Mouse (Mus musculus) layer of hippocampus, adult 2 months (tissue): ENCODE data around the gene Hist1h4k. TPM values are rescaled to one million over a fixed set of nuclear protein-coding genes. Genes with fewer than 3 reads are reported as not detected.
"Not testable (repeated sequence)": the region's sequence is repeated elsewhere in the genome, so short reads cannot be mapped to it uniquely, and the experiment has no call there.

Experiments
- DNase-seq, 2 experiments: peaks; one replicate each; pipeline ENCODE4 v3.0.0; 2022; ENCODE audit warnings: low spot score in 2 of 2
- H3K27ac ChIP-seq: fragments of 200-600 bp; 2 replicates; pipeline ENCODE4 v1.8.1; 2022
- H3K4me3 ChIP-seq: fragments of 200-600 bp; 2 replicates; pipeline ENCODE4 v1.8.1; 2022; ENCODE audit warnings: mild to moderate bottlenecking
- CTCF ChIP-seq: fragments of 200-600 bp; conservative IDR thresholded peaks from 2 replicates; pipeline ENCODE4 v1.8.1; 2022; ENCODE audit warnings: antibody characterized with exemption, mild to moderate bottlenecking, moderate library complexity
- total RNA-seq, 2 experiments: library from RNA; stranded (reverse); gene quantifications; 2 replicates each; pipeline ENCODE4 v1.2.3; 2021

The Hist1h4k gene
- total RNA-seq, 2 experiments from 2014 or later: 269 to 298 TPM

DNA sequence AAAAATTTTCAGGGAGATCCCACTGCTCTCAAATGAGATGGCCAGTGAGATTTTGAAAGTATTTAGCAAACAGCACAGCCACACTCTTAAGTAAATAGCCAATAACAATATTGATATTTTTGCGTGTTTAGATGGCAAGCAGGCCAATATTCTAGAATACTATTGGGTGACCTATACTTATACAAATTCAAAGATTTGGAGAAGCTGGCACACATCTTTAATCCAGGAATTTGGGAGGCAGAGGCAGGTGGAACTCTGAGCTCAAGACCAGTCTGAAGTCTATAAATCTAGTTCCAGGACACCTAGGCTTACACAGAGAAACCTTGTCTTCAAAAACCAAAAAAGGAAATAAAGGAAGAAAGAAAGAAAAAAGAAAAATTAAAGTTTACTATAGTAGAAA, 31.3 kb upstream of the Hist1h4k start:
- no peak for TF ChIP-seq CTCF
- H3K27ac ChIP-seq: no peak overlapping the region
- DNase-seq: no peak
- H3K4me3 ChIP-seq: no peak overlapping the region

DNA sequence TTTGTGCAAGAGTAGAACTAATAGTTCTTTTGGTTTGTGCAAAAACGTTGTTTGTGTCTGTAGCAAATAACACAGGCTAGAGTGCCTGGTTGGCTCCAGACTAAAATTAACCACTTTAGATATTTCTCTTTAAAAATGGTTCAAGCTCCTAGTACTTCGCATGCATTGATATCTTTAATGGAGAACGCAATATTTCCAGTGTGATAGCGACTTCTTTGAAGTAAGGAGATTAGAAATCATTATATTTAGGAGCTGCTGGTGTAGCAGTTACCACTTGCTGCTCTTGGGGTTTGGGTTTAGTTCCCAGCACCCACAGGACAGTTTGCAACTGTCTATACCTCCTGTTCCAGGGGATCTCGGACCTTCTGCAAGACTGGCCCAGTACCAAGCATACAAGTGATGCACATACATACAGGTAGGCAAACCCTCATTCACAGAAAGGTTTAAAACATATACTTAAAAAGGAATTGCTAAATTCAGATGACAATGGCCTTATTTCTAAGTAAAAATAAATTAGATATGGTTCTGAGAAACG, 30.8 kb upstream of the Hist1h4k start:
- TF ChIP-seq CTCF: no peak
- Histone ChIP-seq H3K4me3 (peak overlapping the region; percentile 64), H3K27ac (no peak overlapping the region)
- no peak for DNase-seq

DNA sequence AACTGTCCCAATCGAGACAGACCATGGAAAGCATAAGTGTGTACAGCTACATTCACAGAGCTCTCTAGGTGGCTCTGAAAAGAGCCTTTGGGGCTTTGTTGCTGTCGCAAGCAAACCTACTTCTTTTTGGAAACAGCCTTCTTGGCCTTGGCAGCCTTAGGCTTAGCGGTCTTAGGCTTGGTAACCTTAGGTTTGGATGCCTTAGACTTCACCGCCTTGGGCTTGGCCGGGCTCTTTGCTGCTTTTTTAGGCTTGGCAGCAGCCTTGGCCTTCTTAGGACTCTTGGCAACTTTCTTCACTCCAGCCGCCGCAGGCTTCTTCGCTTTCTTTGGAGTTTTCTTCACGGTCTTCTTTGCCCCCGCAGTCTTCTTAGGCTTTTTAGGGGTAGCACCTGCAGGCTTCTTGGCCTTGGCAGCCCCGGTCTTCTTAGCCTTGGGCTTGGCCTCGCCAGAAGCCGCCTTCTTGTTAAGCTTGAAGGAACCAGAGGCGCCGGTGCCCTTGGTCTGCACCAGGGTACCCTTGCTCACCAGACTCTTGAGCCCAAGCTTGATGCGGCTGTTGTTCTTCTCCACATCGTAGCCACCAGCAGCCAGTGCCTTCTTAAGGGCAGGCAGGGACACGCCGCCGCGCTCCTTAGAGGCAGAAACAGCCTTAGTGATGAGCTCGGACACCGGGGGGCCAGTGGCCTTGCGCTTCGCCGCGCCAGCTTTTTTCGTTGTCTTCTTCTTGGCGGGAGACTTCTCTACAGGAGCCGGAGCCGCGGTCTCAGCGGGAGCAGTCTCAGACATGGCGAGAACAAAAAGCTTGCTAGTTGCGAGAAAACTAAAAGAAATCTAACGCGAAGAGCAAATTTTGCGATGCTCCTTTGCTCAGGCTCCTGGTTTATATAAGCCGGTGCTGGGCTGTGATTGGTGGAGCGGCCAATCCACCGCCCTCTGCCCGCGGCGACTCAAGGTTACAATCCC, 29.7 kb upstream of the Hist1h4k start, which contains the start of gene Hist1h1b:
Gene Hist1h1b (minus strand): TSS at position 859 of the 965 bp plus-strand sequence.
- Histone ChIP-seq H3K4me3 (peak within 1 kb of the TSS; percentile 64), H3K27ac (peak within 1 kb of the TSS; percentile 80)
- peak; percentile 23 to 49 for DNase-seq
- no peak for TF ChIP-seq CTCF

DNA sequence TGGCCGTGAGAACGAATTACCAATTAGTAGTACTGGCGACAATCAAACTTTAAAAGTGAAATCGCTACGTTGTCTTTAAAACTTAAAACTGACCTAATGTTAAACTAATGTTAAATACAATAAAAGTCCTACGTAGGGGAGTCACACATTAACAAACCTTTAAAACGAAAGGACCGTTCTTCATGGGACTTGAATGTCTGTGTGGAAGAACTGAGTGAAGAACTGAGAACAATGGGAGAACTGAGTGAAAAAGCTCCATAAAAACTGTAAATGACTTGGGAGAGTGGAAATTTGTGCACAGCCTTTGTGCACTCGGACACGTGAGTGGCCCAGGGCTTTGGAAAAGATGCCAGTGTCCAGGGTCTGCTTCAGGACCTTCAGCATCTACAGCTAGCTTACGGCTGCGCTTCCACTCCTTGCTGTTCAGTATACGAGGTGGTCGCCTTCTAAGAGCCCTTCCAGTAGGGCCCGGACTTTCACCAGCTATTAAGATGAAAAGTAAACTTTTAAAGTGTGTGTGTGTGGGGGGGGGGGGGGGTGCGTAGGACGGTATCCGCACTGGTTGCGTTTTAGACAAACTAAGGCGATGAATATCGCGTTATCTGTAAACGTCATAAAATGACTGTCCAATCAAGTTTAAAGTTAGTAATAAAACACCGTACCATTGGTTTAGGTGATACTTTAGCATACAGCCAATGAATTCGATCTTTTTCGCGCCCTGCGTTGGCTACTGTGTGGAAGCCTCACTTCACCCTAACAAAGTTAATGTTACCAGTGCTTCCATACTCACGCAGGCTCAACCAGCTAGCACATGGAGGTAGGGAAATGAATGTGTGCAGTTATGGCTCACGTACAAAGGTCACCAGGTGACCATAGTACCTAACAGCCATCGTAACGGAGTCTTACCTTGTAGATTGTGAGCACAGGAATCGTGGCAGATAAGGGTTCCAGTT, 28.8 kb upstream of the Hist1h4k start:
- peak overlapping the region; percentile 64 for H3K4me3 ChIP-seq
- DNase-seq: peak; percentile 57 to 77
- peak overlapping the region; percentile 43; the same call in 1 of the 2 replicates for H3K27ac ChIP-seq
- no peak for TF ChIP-seq CTCF

DNA sequence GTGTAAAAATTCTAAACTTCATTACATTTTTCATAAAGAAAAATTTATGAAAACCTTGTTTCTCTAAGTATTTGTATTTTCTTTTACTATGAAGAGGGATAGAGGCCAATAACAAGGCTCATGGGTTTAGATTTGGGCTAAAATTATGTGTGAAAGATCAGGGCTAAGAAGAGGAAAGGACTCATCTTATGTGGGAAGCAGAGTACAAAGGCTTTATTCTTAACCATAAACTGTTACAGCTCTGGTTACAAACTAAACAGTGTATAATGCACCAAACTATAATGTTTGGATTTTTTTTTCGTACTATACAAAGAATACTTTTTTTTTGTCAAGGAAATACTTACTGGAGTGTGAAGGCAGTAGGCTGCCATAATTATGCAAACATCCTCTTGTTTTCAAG, 5.4 kb upstream of the Hist1h4k start:
- no peak overlapping the region for H3K4me3 ChIP-seq
- H3K27ac ChIP-seq: no peak overlapping the region
- no peak for TF ChIP-seq CTCF
- DNase-seq: no peak

DNA sequence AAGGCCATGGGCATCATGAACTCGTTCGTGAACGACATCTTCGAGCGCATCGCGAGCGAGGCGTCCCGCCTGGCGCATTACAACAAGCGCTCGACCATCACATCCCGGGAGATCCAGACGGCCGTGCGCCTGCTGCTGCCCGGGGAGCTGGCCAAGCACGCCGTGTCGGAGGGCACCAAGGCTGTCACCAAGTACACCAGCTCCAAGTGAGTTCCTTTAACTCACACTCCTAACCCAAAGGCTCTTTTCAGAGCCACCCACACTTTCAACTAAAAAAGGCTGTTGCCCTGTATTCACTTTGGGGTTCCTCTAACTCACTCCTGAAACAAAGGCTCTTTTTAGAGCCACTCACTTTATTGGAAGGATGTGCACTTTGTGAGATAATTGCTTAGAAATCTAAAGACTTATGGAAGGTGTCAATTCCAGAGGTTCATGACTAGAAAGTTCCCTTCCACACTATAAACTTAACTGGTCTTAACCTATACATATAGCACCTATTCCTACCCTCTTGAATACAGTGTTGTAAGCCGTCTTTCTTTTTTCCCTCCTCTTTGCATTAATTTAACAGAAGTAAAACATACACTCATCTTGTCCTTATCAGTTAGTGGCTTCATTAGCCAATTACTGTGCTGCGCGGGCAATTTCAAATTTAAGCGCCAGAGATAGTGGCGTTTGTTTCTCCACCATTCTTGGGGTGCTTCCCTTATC, 4.1 kb upstream of the Hist1h4k start:
- not testable (repeated sequence) for H3K27ac ChIP-seq
- H3K4me3 ChIP-seq: peak overlapping the region; percentile 51
- DNase-seq: peak; percentile 21 to 29

DNA sequence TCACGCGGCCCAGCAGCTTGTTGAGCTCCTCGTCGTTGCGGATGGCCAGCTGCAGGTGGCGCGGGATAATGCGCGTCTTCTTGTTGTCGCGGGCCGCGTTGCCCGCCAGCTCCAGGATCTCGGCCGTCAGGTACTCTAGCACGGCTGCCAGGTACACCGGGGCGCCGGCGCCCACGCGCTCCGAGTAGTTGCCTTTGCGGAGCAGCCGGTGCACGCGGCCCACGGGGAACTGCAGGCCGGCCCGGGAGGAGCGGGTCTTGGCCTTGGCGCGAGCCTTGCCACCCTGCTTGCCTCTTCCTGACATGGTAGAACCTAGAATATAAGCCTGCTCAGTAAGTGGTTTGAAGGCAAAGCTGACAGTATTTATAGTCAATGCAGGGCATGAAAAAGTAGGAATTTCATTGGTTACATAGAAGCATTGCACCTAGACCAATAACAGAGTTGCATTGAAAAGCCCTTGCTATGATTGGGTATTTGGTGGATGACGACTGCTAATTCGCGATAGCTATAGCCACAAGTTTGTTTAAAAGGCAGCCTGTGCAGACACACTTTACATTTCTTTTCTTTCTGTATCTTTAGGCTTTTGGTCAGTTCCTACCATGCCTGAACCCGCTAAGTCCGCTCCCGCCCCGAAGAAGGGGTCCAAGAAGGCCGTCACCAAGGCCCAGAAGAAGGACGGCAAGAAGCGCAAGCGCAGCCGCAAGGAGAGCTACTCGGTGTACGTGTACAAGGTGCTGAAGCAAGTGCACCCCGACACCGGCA, 3.4 kb upstream of the Hist1h4k start, which contains the start of the genes Hist1h2ak and Hist1h2bn:
Gene Hist1h2ak (minus strand): TSS at position 304 of the 762 bp plus-strand sequence.
Gene Hist1h2bn (plus strand): TSS at position 600 of the 762 bp plus-strand sequence.
- Histone ChIP-seq H3K27ac (peak within 1 kb of the TSS; percentile 85), H3K4me3 (peak within 1 kb of the TSS; percentile 51)
- peak; percentile 70 to 91 for DNase-seq
- 0 out of 2 replicates have a peak, but pooled peaks have one; percentile 33 for TF ChIP-seq CTCF

DNA sequence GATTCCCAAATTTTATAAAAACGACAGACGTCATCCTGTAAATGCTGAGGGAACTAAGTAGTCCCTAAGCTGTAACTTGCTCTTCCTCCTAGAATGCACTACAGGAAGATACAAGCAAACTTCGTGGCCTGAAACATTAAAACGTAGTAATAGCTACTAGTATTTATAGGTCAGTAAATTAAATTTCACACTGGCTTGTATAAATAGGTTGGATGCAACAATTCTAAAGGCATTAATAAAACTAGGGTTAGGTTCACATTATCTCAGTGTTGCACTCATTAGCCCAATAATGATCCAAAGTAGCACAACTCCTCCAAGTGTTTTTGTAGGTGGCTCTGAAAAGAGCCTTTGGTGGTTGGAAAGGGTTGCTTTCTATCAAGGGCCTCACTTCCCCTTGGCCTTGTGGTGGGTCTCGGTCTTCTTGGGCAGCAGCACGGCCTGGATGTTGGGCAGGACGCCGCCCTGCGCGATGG, 2.8 kb upstream of the Hist1h4k start:
- H3K4me3 ChIP-seq: peak overlapping the region; percentile 51
- TF ChIP-seq CTCF: no peak
- DNase-seq: no peak
- H3K27ac ChIP-seq: peak overlapping the region; percentile 85

DNA sequence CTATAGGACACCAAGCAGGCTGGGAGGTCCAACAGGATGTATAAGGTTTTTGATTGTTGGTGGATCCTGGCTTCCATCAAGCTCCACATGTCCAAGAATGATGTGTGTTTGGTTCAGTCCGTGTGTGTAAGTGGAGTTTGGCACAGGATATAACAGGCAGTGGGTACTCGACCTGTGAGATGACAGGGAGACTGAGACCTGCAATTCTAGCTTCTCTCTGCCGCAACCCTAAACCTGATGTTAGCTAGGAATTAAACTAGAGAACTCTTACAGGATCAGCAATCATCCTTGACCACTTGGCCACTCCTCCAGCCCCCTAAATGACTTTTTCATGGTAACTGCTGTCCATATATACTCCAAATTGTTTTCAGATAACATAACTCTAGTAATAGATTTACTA, 2.1 kb upstream of the Hist1h4k start:
- no peak for TF ChIP-seq CTCF
- Histone ChIP-seq H3K4me3 (no peak overlapping the region), H3K27ac (no peak overlapping the region)
- no peak for DNase-seq

DNA sequence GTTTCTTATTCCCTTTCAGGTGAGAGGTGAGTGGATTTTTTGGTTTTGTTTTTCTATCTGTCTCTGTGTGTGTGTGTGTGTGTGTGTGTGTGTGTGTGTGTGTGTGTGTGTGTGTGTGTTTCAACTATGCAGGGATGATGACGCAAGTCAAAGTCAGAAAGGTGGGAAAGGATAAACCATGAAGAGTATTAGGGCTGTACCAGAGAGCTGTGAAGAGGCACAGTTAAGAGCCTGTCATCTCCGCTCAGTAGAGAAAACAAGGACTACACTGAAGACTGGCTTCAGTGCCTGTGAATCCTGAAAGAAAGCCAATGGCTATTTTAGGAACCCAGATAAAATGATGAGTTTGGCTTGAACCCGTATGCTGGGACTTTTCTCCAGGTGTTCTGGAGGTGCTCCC, 1.5 kb upstream of the Hist1h4k start:
- Histone ChIP-seq H3K27ac (no peak overlapping the region), H3K4me3 (no peak overlapping the region)
- TF ChIP-seq CTCF: no peak
- no peak for DNase-seq

DNA sequence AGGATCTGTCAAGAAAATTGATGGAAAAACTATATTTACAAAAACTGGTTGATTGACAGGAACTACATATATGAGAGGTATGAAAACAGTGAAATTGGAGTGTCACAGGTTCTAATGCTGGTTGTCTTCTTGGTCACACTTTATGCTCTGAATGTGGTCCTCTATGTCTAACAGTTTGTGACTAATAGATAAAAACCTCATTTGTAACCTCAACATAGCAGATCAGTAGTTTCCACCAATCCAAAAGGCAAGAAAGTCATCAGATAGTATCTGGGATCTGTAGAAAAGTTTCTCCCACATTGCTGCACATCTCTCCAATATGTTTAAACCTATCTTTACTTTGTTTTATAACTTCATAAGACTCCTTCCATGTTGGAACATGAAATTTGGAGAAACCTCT, 1.1 kb upstream of the Hist1h4k start:
- Histone ChIP-seq H3K4me3 (no peak overlapping the region), H3K27ac (no peak overlapping the region)
- TF ChIP-seq CTCF: no peak
- no peak for DNase-seq
